Mouse (Mus musculus) neutrophil, adult 5-6 weeks (primary cell): ENCODE measurements around the gene Tmem120b. TPM values are rescaled to one million over a fixed set of nuclear protein-coding genes. Genes with fewer than 3 reads are reported as not detected.

Experiments
- ATAC-seq: fragments of 151-379, 151-347 bp; 2 replicates; pipeline ENCODE4 v1.8.0; 2017; ENCODE audit warnings: mild to moderate bottlenecking, moderate TSS enrichment; ENCODE audit not compliant: insufficient number of reproducible peaks, poor library complexity, low FRiP score, severe bottlenecking; ENCODE audit errors: extremely low read depth
- total RNA-seq: library from RNA; stranded (forward); fragments of 200-1000 nt; gene quantifications from 2 replicates; pipeline ENCODE4 v1.2.3, GENCODE M21; 2017

The Tmem120b gene
- total RNA-seq = 1.8 and 2.0 TPM in 2 replicates

DNA sequence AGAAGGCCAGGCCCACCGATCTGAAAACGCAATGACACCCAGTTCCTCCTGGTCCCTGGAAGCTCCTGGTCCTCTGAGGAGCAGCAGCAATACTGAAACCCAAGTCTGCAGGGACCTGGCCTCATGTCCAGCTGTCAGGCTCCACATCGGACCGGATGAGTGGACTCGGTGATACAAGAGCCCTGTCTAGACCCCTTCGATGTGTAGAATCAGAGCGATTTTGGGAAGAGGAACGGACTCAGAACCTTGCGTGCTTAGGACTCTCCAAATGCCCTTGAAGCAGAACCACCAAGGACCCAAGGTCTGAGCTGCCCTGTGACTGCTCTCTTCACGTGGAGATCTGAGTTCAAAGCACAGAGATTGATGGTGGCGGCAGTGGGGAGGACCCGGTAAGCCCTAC is at the start of gene Tmem120b:
Gene Tmem120b, plus strand, starts transcription at position 301 of the 400 bp plus-strand sequence.
- ATAC-seq = no peak

- no peak for ATAC-seq
Measured at GRCm38 (mm10) chr5:123019336-123020016, 48.7 kb upstream of the Tmem120b start.

DNA sequence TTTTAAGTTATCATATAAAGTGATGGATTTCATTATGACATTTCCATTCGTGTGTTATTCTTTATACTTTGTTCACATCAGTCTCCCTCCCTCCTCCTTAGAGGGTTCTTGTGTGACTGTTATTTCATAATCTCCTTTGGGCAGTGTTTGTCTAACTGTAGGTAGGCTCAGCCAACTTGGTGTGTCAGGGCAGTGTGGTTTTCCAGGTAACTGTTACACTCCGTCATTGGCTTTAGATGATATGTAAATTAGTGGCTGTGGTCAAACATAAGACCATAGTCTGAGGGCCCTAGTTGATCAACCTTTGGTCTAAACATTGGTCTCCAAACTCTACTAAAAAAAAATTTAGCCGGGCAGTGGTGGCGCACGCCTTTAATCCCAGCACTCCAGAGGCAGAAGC is 47.8 kb upstream of the Tmem120b start:
- no peak for ATAC-seq

DNA sequence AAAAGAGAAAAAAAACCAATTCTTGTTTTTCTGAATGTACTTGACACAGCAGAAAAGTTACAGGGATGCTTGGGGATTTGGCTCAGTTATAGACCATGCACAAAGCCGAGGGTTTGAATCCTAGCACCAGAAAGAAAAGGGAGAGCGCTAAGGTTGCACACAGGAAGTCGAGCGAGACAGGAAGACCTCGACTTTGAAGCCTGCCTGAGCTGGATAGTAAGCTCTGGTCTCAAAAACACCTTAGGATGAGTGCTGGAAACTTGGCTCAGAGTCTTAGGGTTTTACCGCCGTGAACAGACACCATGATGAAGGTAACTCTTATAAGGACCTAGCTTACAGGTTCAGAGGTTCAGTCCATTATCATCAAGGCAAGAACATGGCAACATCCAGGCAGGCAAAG is 46.8 kb upstream of the Tmem120b start:
- ATAC-seq = no peak

DNA sequence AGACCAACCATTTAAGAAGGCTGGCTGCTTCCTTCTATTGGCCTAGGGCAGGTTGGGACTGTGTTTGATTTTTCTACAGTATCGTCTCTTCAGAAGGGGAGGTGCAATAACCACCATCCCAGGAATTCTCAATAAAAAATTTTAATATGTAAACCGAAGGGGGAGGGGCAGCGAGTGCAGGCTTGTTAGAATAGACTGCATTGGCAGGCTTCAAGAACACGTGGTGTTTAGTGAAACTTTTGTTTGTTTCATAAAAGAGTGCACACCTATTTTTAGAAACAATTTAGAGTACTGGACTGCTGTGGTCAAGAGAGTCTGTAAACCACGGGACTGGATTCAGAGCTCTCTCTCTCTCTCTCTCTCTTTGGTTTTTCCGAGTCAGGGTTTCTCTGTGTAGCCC is 45.2 kb upstream of the Tmem120b start:
- no peak for ATAC-seq

GRCm38 (mm10) chr5:123024312-123024711 is 43.9 kb upstream of the Tmem120b start:
- ATAC-seq = no peak

DNA sequence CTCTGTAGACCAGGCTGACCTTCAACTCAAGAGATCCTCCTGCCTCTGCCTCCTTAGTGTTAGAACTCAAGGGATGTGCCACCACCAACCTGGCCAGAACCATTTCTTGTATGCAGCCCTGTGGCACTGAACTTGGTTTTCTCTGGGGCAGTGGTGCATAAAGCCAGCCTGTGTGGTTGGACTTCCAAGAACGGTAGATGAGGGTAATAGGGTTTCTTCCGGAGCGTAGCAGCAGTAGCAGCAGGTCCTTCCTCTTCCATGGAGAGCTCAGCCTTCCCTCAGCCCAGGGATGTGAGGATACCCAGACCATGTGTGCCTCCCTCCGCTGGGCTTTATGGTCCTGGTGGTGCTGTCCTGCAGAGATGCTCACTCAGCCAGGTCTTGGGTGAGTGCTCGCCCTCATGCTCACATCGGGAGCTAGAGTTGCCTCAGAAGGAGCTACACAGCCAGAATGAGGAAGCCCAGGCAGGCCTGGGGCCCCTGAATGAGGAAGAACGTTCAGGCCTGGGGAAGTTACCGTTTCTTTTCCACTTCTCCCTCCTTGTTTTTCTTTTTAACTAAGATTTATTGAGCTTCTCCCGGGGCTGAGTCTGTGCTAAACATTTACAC is 43.1 kb upstream of the Tmem120b start:
- peak; percentile 93 for ATAC-seq

- ATAC-seq = no peak
Measured at GRCm38 (mm10) chr5:123026414-123026813, 41.8 kb upstream of the Tmem120b start.

DNA sequence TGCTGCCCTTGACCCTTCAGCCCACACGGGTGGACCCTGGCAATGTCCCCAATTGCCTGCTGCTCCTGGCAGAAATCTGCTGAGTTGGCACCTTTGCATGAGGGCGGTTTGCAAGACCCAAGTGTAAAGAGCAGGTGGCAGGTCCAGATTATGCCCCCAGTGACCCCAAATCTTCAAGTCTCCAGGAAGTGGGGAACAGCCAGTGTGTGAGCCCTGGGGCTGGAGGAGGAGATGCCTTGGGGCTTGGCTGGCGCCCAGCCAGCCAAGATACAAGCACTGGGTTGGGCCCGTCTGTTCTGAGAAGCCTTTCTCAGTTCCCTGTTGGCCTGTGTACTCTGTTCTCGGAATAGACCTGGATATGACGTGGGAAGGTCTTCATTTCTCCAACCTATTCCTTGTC is 40.8 kb upstream of the Tmem120b start:
- no peak for ATAC-seq

GRCm38 (mm10) chr5:123029729-123030128 is 38.5 kb upstream of the Tmem120b start:
- no peak for ATAC-seq

DNA sequence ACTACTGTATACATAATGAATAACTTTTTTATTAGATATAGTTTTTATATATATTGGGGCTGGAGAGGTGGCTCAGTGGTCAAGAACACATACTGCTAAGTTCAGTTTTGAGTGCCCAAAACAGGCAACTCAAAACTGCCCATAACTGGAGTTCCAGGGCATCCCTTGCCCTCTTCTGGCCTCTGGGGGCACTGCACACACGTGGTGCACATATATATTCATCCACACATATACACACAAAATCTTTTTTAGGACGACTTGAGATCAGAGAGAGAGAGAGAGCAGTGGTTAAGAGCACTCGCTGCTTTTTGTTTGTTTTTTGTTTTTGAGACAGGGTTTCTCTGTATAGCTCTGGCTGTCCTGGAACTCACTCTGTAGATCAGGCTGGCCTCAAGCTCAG is 36.9 kb upstream of the Tmem120b start:
- no peak for ATAC-seq

DNA sequence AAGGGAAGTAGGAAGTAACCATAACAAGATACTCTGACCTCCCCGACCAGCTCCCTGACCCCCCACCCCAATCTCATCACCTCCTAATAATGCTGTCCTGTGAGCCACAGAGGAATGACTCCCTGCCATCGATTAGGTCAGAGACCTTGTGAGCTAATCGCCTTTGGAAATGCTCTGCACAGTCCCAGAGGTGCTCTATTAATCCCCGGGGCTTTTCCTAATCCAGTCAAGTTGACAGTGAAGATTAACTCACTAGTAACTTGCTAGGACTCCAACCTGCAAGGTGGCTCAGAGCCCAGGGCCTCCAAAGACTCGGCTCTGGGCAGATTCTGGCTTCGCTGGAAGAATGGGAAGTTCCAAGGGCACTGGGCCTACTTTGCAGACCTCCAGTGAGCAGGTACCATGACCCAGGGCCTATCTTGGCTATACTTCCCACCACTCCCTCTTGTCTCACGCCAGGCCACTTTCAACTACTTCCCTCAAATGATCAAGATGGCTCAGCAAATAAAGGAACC is 34.5 kb upstream of the Tmem120b start:
- no peak for ATAC-seq

DNA sequence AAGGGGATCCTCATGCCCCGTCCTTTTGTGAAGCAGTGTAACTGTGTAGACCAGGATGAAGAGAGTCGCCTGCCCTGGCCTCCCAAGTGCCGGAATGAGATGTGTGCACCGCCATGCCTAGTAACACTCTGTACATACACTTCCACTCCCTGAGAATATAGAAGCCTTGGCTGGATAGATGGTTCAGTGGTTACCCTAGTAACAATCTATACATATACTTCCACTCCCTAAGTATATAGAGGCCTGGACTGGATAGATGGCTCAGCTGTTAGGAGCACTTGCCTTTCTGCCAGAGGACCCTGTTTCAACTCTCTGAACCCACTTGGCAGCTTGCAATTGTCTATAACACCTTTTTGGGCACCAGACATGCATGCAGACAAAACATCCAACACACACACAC is 33.1 kb upstream of the Tmem120b start:
- no peak for ATAC-seq

GRCm38 (mm10) chr5:123035564-123035963 is 32.7 kb upstream of the Tmem120b start:
- ATAC-seq = no peak; the same call in 1 of the 2 replicates

- no peak for ATAC-seq
Measured at GRCm38 (mm10) chr5:123038115-123038514, 30.1 kb upstream of the Tmem120b start.

DNA sequence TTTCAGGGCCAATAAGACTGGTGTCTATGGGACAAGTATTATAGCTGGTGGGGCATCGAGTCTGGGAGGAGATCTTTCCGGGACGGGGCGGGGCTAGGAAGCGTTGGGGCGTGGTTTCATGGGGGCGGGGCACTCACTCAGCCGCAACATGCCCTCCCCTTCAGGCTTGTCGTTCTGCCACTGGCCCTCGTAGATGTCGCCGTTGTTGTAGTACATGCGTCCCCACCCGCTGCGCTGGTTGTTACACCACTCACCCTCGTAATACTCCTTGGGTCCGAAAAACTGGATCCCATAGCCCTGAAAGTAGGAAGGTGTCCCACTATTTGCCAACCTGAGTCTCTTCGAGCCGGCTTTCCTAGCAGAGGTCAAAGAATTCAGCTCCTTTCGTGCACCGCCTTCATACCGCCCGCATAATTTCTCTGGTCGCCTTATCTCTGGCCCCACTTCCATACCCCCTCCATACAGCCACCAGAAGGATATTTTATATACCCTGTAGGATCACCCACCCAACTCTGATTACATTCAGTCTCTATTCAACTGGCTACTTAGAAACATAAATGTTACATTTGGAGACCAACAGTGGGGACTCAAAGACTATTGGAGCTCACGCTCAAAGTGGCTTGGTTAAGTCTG is 29.0 kb upstream of the Tmem120b start:
- peak; percentile 77 for ATAC-seq

GRCm38 (mm10) chr5:123040796-123041195 is 27.4 kb upstream of the Tmem120b start:
- ATAC-seq = no peak

- no peak for ATAC-seq
Measured at GRCm38 (mm10) chr5:123043856-123044255, 24.4 kb upstream of the Tmem120b start.

- ATAC-seq = peak; percentile 48; the same call in 1 of the 2 replicates
Measured at GRCm38 (mm10) chr5:123045561-123046295, 22.5 kb upstream of the Tmem120b start.
